Mouse (Mus musculus): ENCODE results near the gene Vmn1r217. TPM values are rescaled to one million over a fixed set of nuclear protein-coding genes. Genes with fewer than 3 reads are reported as not detected.

Vmn1r217 gene
- total and polyA plus RNA-seq, 3 experiments = 0.11 TPM; not detected in 2

DNA sequence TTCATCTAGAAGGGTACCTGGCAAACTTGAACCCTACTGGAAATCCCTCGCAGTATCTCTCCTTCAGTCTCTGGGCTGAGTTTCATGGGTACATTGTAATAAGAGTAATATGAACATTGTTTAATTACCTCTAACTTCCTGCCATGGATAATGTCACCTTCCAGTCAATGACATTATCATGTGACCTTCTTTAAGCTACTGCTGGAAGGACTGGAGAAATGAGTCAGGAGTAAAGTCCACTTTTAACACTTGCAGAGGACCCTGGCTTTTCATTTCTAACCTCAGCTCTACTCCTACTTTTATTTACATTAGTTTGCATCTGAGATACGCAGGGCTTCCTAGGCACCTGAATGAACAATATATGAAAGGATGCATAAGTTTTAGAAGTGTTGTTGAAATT lies 2.6 kb upstream of the Vmn1r217 start:
- Histone ChIP-seq H3K4me1 (ENCODE audit: insufficient read depth, low read depth, low read length) (no peaks in the 10 kb centered on the region), H3K27me3 (ENCODE audit: insufficient read depth, low read length) (0 out of 2 replicates have a peak, but pooled peaks cover 3% of the 10 kb centered on the region), H3K9me3 (replicated peaks) (no peaks in the 10 kb centered on the region), H3K36me3 (replicated peaks) (no peaks in the 10 kb centered on the region), H3K4me3 (ENCODE audit: low read depth, low read length) (no peak overlapping the region)
- ATAC-seq (ENCODE audit: extremely low read depth, insufficient number of reproducible peaks, low FRiP score, poor library complexity, severe bottlenecking) (no peak), DNase-seq (ENCODE audit: low spot score) (no peak)
- TF ChIP-seq POLR2AphosphoS5 (IDR thresholded peaks at IDR 0.05; ENCODE audit: insufficient replicate concordance, low read depth, low read length) (no peak), GATA2 (IDR thresholded peaks at IDR 0.05; ENCODE audit: borderline replicate concordance, low read depth, low read length) (no peak), GATA1 (IDR thresholded peaks at IDR 0.05; ENCODE audit: borderline replicate concordance, low read length) (no peak), TAL1 (conservative IDR thresholded peaks at IDR 0.05; ENCODE audit: low read depth, low read length) (no peak), CTCF (IDR thresholded peaks at IDR 0.05; ENCODE audit: low read depth, low read length) (no peak)

DNA sequence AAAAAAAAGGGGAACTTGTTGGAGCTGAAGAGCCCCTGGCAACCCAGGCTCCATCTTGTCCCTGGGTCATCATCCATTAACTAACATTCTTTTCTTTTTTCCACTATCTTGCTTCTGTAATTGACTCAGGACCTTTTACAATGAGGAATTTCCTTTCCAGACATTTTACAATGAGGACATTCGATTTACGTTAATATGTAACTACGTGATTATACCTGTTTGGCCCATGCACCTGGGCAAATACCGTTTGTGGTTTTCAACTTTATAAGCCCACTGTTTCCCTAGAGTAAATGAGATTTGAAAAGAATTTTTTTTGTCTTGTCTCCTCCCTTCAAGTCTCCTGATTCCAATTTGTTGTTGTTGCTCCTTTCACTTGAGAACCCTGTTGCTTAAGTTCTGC lies 23.6 kb downstream of the Vmn1r217 start:
- H3K36me3 ChIP-seq (replicated peaks) = no peaks in the 10 kb centered on the region
- TF ChIP-seq CTCF (IDR thresholded peaks at IDR 0.05; ENCODE audit: low read depth, low read length) (no peak), GATA1 (IDR thresholded peaks at IDR 0.05; ENCODE audit: borderline replicate concordance, low read length) (no peak), GATA2 (IDR thresholded peaks at IDR 0.05; ENCODE audit: borderline replicate concordance, low read depth, low read length) (no peak), POLR2AphosphoS5 (IDR thresholded peaks at IDR 0.05; ENCODE audit: insufficient replicate concordance, low read depth, low read length) (no peak), TAL1 (conservative IDR thresholded peaks at IDR 0.05; ENCODE audit: low read depth, low read length) (no peak)
- no peaks in the 10 kb centered on the region for H3K9me3 ChIP-seq (replicated peaks)
- DNase-seq (ENCODE audit: low spot score) = no peak
- no peak overlapping the region for H3K4me3 ChIP-seq (ENCODE audit: low read depth, low read length)
- ATAC-seq (ENCODE audit: extremely low read depth, insufficient number of reproducible peaks, low FRiP score, poor library complexity, severe bottlenecking) = no peak
- H3K27me3 ChIP-seq (ENCODE audit: insufficient read depth, low read length) = no peaks in the 10 kb centered on the region
- no peaks in the 10 kb centered on the region for H3K4me1 ChIP-seq (ENCODE audit: insufficient read depth, low read depth, low read length)

- Histone ChIP-seq H3K4me1 (ENCODE audit: insufficient read depth, low read depth, low read length) (no peaks in the 10 kb centered on the region), H3K27me3 (ENCODE audit: insufficient read depth, low read length) (no peaks in the 10 kb centered on the region; the same call in 1 of the 2 replicates), H3K36me3 (replicated peaks) (no peaks in the 10 kb centered on the region), H3K9me3 (replicated peaks) (no peaks in the 10 kb centered on the region), H3K4me3 (ENCODE audit: low read depth, low read length) (no peak overlapping the region)
- DNase-seq (ENCODE audit: low spot score) (no peak), ATAC-seq (ENCODE audit: extremely low read depth, insufficient number of reproducible peaks, low FRiP score, poor library complexity, severe bottlenecking) (no peak)
- TF ChIP-seq POLR2AphosphoS5 (IDR thresholded peaks at IDR 0.05; ENCODE audit: insufficient replicate concordance, low read depth, low read length) (no peak), TAL1 (conservative IDR thresholded peaks at IDR 0.05; ENCODE audit: low read depth, low read length) (no peak), GATA2 (IDR thresholded peaks at IDR 0.05; ENCODE audit: borderline replicate concordance, low read depth, low read length) (no peak), GATA1 (IDR thresholded peaks at IDR 0.05; ENCODE audit: borderline replicate concordance, low read length) (no peak), CTCF (IDR thresholded peaks at IDR 0.05; ENCODE audit: low read depth, low read length) (no peak)
These were observed 48.7 kb downstream of the Vmn1r217 start for GRCm38 (mm10) chr13:23069312-23069711.

- Histone ChIP-seq H3K4me3 (ENCODE audit: low read depth, low read length) (no peak within 1 kb of the TSS), H3K36me3 (replicated peaks) (no peaks in the 10 kb centered on the region), H3K4me1 (ENCODE audit: insufficient read depth, low read depth, low read length) (no peaks in the 10 kb centered on the region), H3K27me3 (ENCODE audit: insufficient read depth, low read length) (no peaks in the 10 kb centered on the region; the same call in 1 of the 2 replicates), H3K9me3 (replicated peaks) (no peaks in the 10 kb centered on the region)
- DNase-seq (ENCODE audit: low spot score) = no peak
- TF ChIP-seq TAL1 (conservative IDR thresholded peaks at IDR 0.05; ENCODE audit: low read depth, low read length) = no peak
- TF ChIP-seq CTCF (IDR thresholded peaks at IDR 0.05; ENCODE audit: low read depth, low read length) = no peak
- no peak for TF ChIP-seq POLR2AphosphoS5 (IDR thresholded peaks at IDR 0.05; ENCODE audit: insufficient replicate concordance, low read depth, low read length)
- no peak for TF ChIP-seq GATA1 (IDR thresholded peaks at IDR 0.05; ENCODE audit: borderline replicate concordance, low read length)
- TF ChIP-seq GATA2 (IDR thresholded peaks at IDR 0.05; ENCODE audit: borderline replicate concordance, low read depth, low read length) = no peak
- ATAC-seq (ENCODE audit: extremely low read depth, insufficient number of reproducible peaks, low FRiP score, poor library complexity, severe bottlenecking) = no peak
These were observed 50.3 kb downstream of the Vmn1r217 start, which contains the start of gene Vmn1r215 for GRCm38 (mm10) chr13:23067725-23068124. Vmn1r215 (plus strand) TSS chr13:23068025.

GRCm38 (mm10) chr13:23057778-23058177 lies 60.2 kb downstream of the Vmn1r217 start:
- TF ChIP-seq GATA2 (IDR thresholded peaks at IDR 0.05; ENCODE audit: borderline replicate concordance, low read depth, low read length) (no peak), GATA1 (IDR thresholded peaks at IDR 0.05; ENCODE audit: borderline replicate concordance, low read length) (no peak), CTCF (IDR thresholded peaks at IDR 0.05; ENCODE audit: low read depth, low read length) (no peak)
- ATAC-seq (ENCODE audit: extremely low read depth, insufficient number of reproducible peaks, low FRiP score, poor library complexity, severe bottlenecking) = no peak

More at GRCm38 (mm10) chr13:23057778-23058177, 60.2 kb downstream of the Vmn1r217 start:
- Histone ChIP-seq H3K9me3 (replicated peaks) (no peaks in the 10 kb centered on the region), H3K27me3 (ENCODE audit: insufficient read depth, low read length) (peaks cover 3% of the 10 kb centered on the region; the same call in 1 of the 2 replicates), H3K36me3 (replicated peaks) (no peaks in the 10 kb centered on the region), H3K4me1 (ENCODE audit: insufficient read depth, low read depth, low read length) (no peaks in the 10 kb centered on the region), H3K4me3 (ENCODE audit: low read depth, low read length) (no peak overlapping the region)
- DNase-seq (ENCODE audit: low spot score) = no peak

Other genes starting within 250 kb of the Vmn1r217 start
- gene Vmn1r212, start 234.0 kb downstream of the Vmn1r217 start, total RNA-seq (2014; fragmentation: Nextera tagmentation) = not detected in 2 replicates
- gene Vmn1r212, start 234.0 kb downstream of the Vmn1r217 start, total RNA-seq (2017) = not detected in 2 replicates
- gene Vmn1r212, start 234.0 kb downstream of the Vmn1r217 start, polyA plus RNA-seq (2012) = not detected in 2 replicates
- not detected in 2 replicates for gene Vmn1r213, start 110.6 kb downstream of the Vmn1r217 start, total RNA-seq (2014; fragmentation: Nextera tagmentation)
- gene Vmn1r213, start 110.6 kb downstream of the Vmn1r217 start, total RNA-seq (2017) = 0.12 and 0.33 TPM in 2 replicates
- gene Vmn1r213, start 110.6 kb downstream of the Vmn1r217 start, polyA plus RNA-seq (2012) = not detected in 2 replicates
- gene Vmn1r214, start 87.8 kb downstream of the Vmn1r217 start, total RNA-seq (2014; fragmentation: Nextera tagmentation) = not detected in 2 replicates
- gene Vmn1r214, start 87.8 kb downstream of the Vmn1r217 start, total RNA-seq (2017) = under 0.01 and 0.06 TPM in 2 replicates
- gene Vmn1r214, start 87.8 kb downstream of the Vmn1r217 start, polyA plus RNA-seq (2012) = not detected in 2 replicates
- not detected in 2 replicates for gene Vmn1r215, start 50.2 kb downstream of the Vmn1r217 start, total RNA-seq (2014; fragmentation: Nextera tagmentation)
- gene Vmn1r215, start 50.2 kb downstream of the Vmn1r217 start, total RNA-seq (2017) = 0.12 and 0.38 TPM in 2 replicates
- not detected in 2 replicates for gene Vmn1r215, start 50.2 kb downstream of the Vmn1r217 start, polyA plus RNA-seq (2012)
- not detected in 2 replicates for gene Vmn1r218, start 14.9 kb upstream of the Vmn1r217 start, total RNA-seq (2014; fragmentation: Nextera tagmentation)
- 0.06 and 0.11 TPM in 2 replicates for gene Vmn1r218, start 14.9 kb upstream of the Vmn1r217 start, total RNA-seq (2017)
- not detected in 2 replicates for gene Vmn1r218, start 14.9 kb upstream of the Vmn1r217 start, polyA plus RNA-seq (2012)
- not detected in 2 replicates for gene Vmn1r219, start 41.1 kb upstream of the Vmn1r217 start, total RNA-seq (2014; fragmentation: Nextera tagmentation)
- gene Vmn1r219, start 41.1 kb upstream of the Vmn1r217 start, total RNA-seq (2017) = 0.12 and 0.16 TPM in 2 replicates
- gene Vmn1r219, start 41.1 kb upstream of the Vmn1r217 start, polyA plus RNA-seq (2012) = not detected in 2 replicates
- not detected in 2 replicates for gene Vmn1r220, start 69.7 kb upstream of the Vmn1r217 start, total RNA-seq (2014; fragmentation: Nextera tagmentation)
- gene Vmn1r220, start 69.7 kb upstream of the Vmn1r217 start, total RNA-seq (2017) = 0.06 and 0.16 TPM in 2 replicates
- gene Vmn1r220, start 69.7 kb upstream of the Vmn1r217 start, polyA plus RNA-seq (2012) = not detected in 2 replicates
- not detected in 2 replicates for gene Vmn1r221, start 95.9 kb upstream of the Vmn1r217 start, total RNA-seq (2014; fragmentation: Nextera tagmentation)
- 0.16 and 0.35 TPM in 2 replicates for gene Vmn1r221, start 95.9 kb upstream of the Vmn1r217 start, total RNA-seq (2017)
- not detected in 2 replicates for gene Vmn1r221, start 95.9 kb upstream of the Vmn1r217 start, polyA plus RNA-seq (2012)
- not detected in 2 replicates for gene Vmn1r222, start 117.7 kb upstream of the Vmn1r217 start, total RNA-seq (2014; fragmentation: Nextera tagmentation)
- gene Vmn1r222, start 117.7 kb upstream of the Vmn1r217 start, total RNA-seq (2017) = not detected in 2 replicates
- gene Vmn1r222, start 117.7 kb upstream of the Vmn1r217 start, polyA plus RNA-seq (2012) = not detected in 2 replicates
- gene Vmn1r223, start 128.9 kb upstream of the Vmn1r217 start, total RNA-seq (2014; fragmentation: Nextera tagmentation) = not detected in 2 replicates
- gene Vmn1r223, start 128.9 kb upstream of the Vmn1r217 start, total RNA-seq (2017) = 0.06 and 0.22 TPM in 2 replicates
- not detected in 2 replicates for gene Vmn1r223, start 128.9 kb upstream of the Vmn1r217 start, polyA plus RNA-seq (2012)